Mouse (Mus musculus) left cerebral cortex, adult 6 months (tissue): ENCODE measurements around the gene Zer1. TPM values are rescaled to one million over a fixed set of nuclear protein-coding genes. Genes with fewer than 3 reads are reported as not detected.

Source experiments
- long read RNA-seq, 2 experiments: library from polyadenylated mRNA; unstranded; transcript quantifications; one replicate each; pipeline ENCODE4 v2.0.0; 2019 to 2020
- polyA plus RNA-seq: library from polyadenylated mRNA; unstranded; fragments of <200 nt; fragmentation: Nextera tagmentation; gene quantifications from 2 replicates; pipeline ENCODE4 v1.2.3, GENCODE M21; 2021

Zer1 gene
- 13.9 and 19.7 TPM in 2 replicates for polyA plus RNA-seq
- long read RNA-seq, experiment 1, partial matches to known transcripts, result 3 of 21 reads
- long read RNA-seq, experiment 1, other reads (novel, unspliced or antisense), result 14 of 21 reads
- long read RNA-seq, experiment 2, partial matches to known transcripts, result 0 of 15 reads
- long read RNA-seq, experiment 2, other reads (novel, unspliced or antisense), result 14 of 15 reads

DNA sequence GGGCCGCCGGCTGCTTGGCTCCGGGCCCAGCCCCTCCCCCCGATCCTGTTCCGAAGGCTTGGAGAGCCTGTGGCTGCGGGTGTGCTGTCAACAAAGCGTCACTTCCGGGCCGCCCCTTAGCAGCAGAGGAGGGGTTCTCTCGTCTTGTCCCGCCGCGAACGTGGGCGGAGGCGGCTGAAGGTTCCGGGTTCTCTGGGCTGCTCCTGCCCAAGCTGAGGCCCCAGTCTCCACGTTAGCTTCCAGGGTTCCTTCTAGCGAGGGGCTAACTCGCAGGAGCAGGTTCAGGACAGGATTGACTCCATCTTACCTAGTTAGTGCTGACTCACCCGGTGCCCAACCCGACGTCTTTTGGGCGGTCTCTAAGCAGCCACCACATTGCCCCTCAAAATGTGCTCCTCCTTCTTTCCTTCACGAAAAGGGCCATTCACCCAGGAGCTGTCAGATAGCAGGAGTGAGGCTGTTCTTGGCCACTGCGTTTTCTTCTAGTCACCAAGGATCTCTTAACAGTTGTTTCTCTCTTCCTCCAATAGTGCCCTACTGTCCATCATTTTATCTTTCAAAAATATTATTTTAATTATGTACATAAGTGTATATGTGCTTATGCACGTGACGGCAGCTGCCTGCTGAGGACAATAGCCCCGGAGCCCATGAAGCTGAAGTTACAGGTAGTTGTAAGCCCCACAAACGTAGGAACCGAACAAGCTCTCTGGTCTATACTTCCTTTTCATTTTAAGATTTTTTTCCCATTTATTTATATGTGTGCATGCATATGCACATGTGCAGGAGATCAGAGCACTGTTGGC, at the start of gene Zer1:
Gene Zer1 (minus strand): TSS at position 114 of the 803 bp plus-strand sequence.

DNA sequence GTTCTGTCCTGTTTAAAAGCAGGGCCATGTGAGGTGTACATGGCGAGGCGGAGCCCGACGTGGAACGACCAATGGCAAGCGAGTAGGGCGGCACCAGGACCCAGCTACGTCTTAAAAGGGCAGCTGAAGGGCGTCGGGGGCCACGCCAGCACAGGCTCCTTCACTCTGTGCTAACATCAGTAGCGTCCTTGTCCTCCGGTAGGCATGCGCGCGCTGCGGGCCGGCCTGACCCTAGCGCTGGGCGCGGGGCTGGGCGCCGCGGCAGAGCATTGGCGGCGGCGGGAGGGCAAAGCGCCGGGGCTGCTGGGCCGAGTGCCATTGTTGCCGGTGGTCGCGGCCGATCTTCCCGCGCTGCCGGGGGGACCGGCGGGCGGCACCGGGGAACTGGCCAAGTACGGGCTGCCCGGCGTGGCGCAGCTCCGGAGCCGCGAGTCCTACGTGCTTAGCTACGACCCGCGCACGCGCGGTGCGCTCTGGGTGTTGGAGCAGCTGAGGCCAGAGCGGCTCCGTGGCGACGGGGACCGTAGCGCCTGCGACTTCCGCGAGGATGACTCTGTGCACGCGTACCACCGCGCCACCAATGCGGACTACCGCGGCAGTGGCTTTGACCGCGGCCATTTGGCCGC, 47.1 kb upstream of the Zer1 start, which contains the start of gene Endog:
Gene Endog (plus strand): TSS at position 123 of the 626 bp plus-strand sequence.

DNA sequence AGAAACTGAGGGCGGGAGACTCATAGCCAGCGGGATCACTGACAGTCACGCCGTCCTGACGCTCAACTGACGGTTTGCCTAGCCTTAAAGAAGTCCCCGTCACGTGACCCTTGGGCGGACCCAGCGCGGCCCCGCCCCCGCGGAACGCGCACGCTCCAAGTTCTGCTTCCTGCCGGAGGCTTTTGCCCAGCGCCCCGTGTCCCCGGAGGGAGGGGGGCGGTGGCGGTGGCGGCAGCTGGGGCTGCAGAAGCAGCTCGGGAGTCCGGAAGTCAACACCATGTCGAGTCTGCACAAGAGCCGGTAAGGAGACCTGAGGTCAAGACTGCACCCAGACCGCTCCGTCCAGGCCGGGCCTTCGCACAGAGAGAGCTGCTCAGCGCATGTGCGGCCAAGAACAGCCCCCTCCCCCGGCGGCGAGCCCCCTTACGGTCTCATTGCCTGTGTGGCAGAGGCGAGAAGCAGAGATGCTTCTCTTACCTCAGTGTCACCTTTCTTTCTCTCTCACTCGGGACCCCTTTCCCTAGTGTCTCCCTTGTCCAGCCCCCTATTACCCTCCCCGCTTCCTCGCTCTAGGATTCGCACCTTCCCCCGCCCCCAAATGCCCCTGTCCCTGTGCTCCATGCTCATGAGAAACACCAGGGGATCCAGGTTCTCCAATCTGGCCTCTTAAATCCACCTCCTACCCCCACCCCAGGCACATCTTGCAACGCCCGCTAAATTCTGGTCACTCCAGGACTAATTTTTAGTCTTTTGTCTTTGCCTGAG, 9.4 kb upstream of the Zer1 start, which contains the start of gene Tbc1d13:
Gene Tbc1d13 (plus strand): TSS at position 134 of the 765 bp plus-strand sequence.

DNA sequence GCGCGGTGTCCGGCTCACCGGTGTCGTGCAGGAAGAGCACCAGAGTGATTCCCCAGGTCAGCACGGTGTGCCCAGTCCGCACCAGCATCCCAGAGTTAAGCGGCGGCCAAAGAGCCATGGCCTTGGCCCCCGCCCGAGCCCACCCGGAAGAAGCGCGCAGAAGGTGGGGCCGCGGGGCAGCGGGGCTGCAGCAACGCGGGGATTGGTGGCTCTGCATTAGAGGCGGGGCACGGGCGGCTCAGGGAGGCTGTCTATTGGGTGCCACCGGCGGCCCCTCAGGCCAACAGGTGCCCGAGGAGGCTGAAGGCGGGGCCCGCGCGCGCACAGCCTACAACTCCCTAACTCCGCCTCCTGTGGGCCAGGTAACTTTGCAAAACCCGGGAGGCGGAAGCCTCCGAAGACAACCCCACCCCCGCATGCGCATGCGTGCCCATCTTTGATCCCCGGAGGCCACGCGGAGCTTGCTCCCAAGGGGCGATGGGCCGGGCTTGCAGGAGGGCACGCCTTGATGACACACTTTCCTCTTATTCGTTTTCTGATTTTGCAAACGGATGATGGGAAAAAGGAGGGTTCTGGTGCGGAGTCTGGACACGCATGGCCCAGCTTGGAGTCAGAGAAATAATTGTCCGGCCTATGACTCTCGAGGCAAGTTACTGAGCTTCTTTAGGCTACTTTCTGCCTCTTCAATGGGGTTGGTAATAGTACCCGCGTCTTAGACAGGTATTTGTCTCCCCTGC, 30.7 kb downstream of the Zer1 start, which contains the start of gene Zdhhc12:
Gene Zdhhc12 (minus strand): TSS at position 178 of the 737 bp plus-strand sequence.

DNA sequence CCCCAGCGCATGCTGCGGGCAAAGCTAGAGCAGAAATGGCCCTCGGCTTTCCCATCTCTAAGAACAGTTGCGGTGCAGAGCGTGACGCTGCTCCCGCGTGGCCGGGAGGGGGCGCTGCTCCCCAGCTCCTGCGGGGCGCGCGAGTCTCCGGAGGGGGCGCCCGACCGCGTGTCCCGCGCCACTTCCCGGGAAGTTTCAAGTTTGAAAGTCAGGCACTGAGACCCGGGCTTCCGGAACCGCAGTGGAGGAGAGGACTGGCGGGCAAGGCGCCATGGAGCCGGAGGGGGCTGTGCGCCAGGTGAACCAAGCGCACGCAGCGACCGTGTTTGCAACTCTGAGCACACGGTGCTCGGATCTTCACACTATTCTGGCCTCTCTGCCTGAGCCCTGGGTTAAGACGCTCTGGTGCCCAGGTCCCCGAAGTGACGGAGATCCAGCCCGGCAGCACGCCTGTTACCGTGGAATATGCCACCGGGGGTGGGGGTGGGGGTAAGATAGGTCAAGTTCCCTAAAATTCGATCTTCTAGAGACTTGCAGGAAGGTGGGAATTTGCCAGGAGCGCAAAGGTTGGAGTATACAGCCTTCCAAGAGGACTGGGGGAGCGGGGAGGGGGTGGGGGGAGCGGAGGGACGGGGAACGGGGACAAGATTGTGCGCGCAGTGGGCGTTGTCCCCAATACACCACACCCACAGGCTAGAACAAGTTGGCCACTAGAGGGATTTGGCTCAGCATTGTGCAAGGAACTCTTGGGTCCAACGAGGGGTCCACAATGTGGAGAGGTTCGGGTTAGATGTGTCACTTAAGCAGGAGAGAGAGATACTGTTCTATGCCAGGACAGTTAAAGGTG, 46.7 kb downstream of the Zer1 start, which contains the start of gene Pkn3:
Gene Pkn3 (plus strand): TSS at position 183 of the 847 bp plus-strand sequence.

DNA sequence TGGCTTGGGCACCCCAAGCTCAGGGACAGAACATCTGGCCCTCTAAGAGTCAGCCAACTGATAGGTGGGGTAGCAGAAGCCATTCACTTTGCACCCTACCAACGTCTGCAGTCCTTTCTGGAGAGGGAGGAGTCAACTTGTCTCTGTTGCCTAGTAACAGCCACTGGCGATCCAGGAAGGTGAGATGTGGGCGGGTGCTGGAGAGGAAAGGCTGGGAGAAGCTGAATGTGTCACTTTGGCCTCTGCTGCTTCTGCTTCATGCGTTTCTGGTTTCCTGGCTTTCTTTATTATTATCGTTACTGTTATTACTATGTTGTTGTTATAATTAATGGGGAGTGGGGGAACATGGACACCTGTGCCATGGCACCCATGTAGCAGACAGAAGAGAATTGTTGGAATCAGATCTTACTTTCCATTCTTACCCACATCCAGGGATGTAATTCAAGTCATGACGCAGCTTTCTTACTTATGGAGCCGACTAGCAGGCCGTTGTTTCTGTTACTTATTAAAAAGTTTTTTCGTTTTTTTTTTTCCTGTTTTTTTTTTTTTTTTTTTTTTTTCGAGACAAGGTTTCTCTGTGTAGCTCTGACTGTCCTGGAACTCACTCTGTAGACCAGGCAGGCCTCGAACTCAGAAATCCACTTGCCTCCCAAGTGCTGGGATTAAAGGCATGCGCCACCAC, 67.0 kb downstream of the Zer1 start, which contains the start of gene Set:
Gene Set (plus strand): TSS at position 156 of the 682 bp plus-strand sequence.

DNA sequence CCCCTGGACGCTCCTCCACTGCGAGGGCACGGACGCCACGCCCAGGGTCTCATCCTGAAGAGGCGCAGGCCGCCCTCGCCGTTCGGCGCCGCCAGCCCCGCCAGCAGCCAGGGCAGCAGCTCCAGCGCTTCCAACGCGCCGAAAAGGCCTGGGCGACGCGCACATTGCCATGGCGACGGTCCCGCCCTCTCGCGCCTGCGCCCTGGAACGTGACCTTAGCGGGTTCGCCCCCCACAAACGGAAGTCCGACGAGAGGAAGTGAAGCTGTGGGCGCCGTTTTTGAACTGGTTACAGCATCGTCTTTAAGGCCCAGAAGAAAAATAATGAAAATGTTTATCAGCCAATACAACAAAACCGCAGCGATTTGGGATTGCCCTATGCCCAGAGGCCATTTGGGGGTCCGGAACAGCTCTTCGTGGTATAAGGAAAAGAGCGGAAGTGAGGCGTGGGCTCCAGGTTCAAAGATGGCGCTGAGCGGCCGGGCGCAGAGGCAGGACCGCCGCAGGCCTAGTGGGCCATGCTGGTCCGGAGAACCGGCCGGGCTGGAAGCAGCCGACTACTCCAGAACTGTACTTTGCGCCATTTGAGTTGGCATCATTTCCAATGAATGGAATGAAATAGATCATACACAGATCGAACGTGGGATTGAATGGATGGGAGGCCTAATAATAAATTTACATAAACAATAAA, 75.5 kb downstream of the Zer1 start, which contains the start of gene Wdr34:
Gene Wdr34 (minus strand): TSS at position 183 of the 690 bp plus-strand sequence.

Other genes starting within 250 kb of the Zer1 start
- 15.1 and 19.9 TPM in 2 replicates for gene Odf2, start 235.4 kb downstream of the Zer1 start, polyA plus RNA-seq
- gene Gle1, start 189.2 kb downstream of the Zer1 start, polyA plus RNA-seq, result 32.0 and 33.9 TPM in 2 replicates
- 113 and 146 TPM in 2 replicates for gene Sptan1, start 159.0 kb downstream of the Zer1 start, polyA plus RNA-seq
- gene Wdr34, start 75.7 kb downstream of the Zer1 start, polyA plus RNA-seq, result 38.6 and 50.8 TPM in 2 replicates
- 171 and 208 TPM in 2 replicates for gene Set, start 67.2 kb downstream of the Zer1 start, polyA plus RNA-seq
- gene Pkn3, start 46.9 kb downstream of the Zer1 start, polyA plus RNA-seq, result 0.41 and 0.72 TPM in 2 replicates
- 18.0 and 20.6 TPM in 2 replicates for gene Zdhhc12, start 30.9 kb downstream of the Zer1 start, polyA plus RNA-seq
- gene Tbc1d13, start 9.2 kb upstream of the Zer1 start, polyA plus RNA-seq, result 18.8 and 21.8 TPM in 2 replicates
- 14.1 and 47.6 TPM in 2 replicates for gene Endog, start 46.9 kb upstream of the Zer1 start, polyA plus RNA-seq
- 27.2 and 33.7 TPM in 2 replicates for gene Spout1, start 53.9 kb upstream of the Zer1 start, polyA plus RNA-seq
- 6.5 and 7.9 TPM in 2 replicates for gene Kyat1, start 81.3 kb upstream of the Zer1 start, polyA plus RNA-seq
- 41.0 and 44.2 TPM in 2 replicates for gene Lrrc8a, start 113.1 kb upstream of the Zer1 start, polyA plus RNA-seq
- 0.04 and 0.09 TPM in 2 replicates for gene Gm28035, start 116.0 kb upstream of the Zer1 start, polyA plus RNA-seq
- 10.2 and 14.2 TPM in 2 replicates for gene Phyhd1, start 141.6 kb upstream of the Zer1 start, polyA plus RNA-seq
- gene Gm28038, start 156.5 kb upstream of the Zer1 start, polyA plus RNA-seq, result not detected in 2 replicates
- gene Dolk, start 161.7 kb upstream of the Zer1 start, polyA plus RNA-seq, result 26.3 and 30.3 TPM in 2 replicates
- gene Nup188, start 161.8 kb upstream of the Zer1 start, polyA plus RNA-seq, result 6.7 and 8.8 TPM in 2 replicates
- 217 and 227 TPM in 2 replicates for gene Sh3glb2, start 234.8 kb upstream of the Zer1 start, polyA plus RNA-seq
- 26.9 and 27.7 TPM in 2 replicates for gene Miga2, start 239.6 kb upstream of the Zer1 start, polyA plus RNA-seq